Mouse (Mus musculus) skeletal muscle tissue, adult 2 months (tissue): ENCODE data around the gene Dus1l.
A peak's percentile ranks its signal among the peaks of the same experiment; 100 is the strongest.
"Not testable (repeated sequence)": the region's sequence is repeated elsewhere in the genome, so short reads cannot be mapped to it uniquely, and the experiment has no call there.

ENCODE experiments used
- DNase-seq: peaks from one replicate; pipeline ENCODE4 v3.0.0-alpha.2; 2012; ENCODE audit warnings: low read depth, low spot score

The Dus1l gene

DNA sequence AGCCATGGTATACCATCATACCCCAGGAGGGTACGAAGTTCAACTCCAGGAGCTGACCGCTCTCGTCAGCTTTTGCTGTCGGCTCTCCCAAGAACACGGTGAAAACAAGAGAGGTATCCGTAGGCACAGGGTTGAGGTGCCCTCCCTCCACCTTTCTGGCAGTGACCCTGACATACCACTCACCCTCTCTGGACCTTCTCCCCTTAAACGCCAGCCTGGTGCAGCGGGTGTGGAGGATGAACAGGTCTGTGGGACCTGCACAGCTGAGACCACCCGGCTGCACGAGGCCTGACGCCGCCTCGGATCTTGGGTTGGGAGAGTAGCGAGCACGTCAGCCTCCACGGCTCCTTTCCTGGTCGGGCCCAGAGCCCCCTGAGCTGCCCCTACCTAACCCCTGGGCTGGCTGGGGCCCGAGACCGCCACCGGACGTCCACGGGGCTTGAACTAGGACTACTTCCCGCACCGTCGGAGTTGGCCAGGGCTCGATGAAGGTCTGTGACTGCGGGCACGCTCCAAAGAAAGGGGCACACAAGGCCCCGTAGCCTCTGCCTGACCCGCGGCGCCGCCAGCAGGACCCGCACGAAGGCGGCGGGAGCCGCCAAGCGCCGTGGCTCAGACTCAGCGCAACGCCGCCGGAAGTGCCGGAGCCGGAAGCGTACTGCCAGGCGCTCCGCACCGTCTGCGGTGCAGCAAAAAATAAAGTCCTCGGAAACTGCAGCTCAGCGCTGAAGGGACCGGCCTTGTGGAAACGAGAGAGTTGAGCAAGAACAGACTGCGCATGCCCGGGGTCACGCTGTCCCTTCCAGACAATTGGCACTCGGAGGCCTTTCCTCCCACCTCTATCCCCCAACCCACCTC lies at the start of gene Dus1l:
TSS of gene Dus1l (minus strand) at position 648 of the 858 bp plus-strand sequence.
- peak; percentile 95 for DNase-seq

DNA sequence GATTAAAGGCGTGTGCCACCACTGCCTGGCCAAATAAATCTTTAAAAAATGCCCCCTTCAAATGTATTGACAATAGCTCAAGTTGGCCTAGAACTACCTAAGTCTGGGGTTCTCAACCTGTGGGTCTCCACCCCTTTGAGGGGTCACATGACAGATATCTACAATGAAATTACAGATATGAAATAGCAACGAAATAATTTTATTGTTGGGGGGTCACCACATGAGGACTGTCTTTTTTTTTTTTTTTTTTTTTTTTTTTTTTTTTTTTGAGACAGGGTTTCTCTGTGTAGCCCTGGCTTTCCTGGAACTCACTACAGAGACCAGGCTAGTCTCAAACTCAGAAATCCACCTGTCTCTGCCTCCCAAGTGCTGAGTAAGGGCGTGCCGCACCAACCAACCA lies 48.1 kb upstream of the Dus1l start:
- DNase-seq: no peak

DNA sequence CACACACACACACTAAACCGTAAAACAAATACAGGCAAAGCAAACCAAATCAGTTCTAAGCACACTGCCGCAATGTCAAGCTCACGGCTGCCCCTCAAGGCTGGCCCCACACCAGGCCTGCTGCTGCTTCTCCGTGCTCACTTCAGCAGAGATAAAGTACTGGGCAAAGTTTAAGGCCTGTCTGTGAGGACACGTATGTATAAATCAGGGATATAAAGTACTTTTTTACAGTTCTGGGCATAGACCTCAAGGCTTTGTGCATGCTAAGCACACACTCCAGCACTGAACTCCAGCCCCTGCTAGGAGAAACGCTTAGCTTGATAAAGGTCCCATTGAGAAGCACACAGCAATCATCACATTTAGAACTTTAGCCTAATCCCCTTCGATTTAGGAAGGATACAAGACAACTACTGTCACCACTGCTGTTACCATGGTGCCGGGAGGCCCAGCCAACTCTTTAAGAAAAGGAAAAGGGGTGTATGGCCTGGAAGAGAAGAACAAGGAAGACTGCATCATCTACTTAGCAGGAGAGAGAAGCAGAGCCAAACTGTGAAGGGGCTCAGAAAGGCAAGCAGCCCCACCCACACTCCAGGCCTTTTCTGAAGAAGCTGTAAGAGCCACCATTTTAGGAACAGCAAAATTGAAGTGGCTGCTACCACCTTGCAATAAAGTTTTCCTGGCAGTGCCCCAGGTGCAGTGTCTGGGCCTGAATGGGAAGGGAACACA lies 37.5 kb upstream of the Dus1l start:
- no peak for DNase-seq

DNA sequence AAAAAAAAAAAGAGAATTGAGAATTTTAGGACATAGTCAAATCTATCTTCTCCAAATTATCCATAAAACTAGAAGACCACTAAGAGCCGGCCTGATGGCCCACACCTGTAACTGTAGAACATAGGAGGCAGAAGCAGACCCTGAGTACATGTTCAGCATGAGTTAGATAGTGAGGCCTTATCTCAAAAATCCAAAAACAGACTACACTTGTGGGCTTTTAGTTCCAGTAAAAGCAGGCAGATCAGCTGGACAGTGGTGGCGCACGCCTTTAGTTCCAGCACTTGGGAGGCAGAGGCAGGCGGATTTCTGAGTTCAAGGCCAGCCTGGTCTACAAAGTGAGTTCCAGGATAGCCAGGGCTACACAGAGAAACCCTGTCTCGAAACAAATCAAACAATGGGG lies 36.8 kb upstream of the Dus1l start:
- DNase-seq: not testable (repeated sequence)

DNA sequence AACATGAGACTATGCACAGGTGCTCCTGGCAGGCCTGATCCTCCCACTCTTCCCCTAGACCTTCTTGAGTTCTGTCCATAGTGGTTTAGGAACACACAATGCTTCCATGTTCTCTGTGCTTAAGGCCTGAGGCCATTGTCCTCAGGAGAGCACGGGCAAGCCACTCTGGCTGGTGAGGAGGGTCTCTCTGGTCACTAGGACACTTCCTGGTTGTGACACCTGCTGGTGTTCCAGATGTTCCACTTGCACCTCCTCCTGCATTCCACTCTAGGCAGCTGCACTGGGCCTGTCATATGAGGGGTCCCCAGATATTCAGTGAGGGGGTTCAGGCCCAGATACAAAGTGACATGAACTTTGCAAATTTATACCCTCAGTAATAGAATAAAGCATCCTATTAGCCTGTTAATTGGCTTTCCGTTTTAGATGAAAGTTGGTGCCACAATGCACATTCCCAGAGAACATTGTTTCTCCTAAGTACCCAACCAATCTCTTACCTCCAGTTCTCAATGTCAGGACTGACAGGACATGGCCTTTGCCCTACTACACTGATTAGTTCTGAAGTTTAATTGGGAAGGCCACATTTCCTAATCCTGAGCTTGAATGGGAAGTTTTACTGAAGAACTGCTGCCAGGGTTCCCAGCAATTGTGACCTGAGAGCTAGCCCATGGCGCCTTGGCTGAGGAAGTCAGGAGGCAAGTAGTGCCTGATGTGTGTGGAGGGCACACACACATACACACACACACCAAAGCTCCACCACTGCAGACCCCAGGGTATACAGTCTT lies 35.6 kb upstream of the Dus1l start:
- no peak for DNase-seq

DNA sequence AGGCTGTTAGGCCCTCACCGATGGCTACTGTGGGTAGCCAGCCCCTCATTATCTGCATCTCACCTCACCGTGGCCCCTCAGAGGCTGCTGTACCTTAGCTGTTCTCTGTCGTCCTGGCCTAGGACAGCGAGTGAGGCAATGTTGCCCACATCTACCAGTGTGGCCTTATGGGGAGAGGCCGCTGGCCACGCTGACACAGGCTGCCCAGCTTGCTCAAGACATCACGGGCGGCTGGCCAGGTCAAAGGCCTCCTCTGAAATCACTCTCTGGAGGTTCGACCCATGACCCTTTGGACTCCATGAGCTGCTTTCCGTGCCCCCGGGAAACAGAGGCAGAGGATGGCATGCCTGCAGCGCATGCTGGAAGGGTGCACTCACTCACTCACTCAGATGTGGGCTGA lies 34.5 kb upstream of the Dus1l start:
- no peak for DNase-seq

DNA sequence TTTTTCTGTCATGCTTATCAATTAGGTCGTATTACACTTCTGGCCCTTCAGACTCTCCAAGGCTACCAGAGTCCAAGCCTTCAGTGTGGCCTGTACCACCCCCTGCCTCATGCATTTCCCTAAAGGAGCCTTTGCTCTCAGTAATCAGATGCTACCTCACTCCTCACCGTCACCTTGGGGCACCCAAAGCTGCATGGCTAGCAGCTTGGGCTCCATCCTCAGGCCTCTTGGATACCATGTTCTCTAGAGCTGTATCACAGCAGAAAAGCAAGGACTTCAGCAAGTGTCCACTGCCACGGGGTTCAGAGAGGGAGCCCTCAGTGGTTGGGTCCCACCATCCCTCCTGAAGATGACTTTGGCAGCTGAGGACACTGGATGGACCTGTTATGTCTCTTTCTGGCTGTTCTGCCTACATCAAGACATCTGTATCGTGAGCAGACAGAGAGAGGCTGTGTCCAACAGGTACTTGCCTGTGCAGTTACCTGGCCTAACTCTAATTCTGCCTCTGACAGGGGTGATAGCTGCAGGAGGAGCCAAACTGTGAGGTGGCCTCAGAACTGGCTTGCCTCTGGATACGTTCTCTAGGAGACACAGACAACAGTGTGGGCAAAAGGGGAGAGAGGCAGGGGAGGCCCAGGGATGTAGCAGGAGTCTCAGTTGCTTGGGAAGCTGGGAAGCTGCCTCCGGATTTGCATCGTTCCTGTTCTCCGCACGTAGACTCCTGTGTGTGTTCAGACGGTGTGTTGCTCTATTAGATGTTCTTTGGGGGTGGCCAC lies 33.7 kb upstream of the Dus1l start:
- no peak for DNase-seq

DNA sequence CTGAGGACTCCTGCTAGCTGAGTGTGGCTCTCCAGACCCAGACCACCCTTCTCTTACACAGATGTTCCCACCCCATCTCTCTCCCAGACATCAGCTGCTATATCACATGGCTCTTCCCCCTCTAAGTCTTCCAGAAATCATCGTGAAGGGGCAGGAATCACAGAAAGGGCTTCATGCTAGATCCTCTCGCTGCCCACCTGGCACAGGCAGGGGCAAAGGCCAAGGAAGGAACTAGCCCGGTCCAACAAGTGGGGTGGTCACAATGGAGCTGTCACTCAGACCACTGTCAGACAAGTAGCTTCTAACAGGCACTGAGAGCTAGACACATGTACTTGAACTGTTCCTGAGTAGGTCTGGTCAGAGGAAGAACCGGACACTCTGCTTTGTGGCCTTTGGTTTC lies 32.2 kb upstream of the Dus1l start:
- no peak for DNase-seq

DNA sequence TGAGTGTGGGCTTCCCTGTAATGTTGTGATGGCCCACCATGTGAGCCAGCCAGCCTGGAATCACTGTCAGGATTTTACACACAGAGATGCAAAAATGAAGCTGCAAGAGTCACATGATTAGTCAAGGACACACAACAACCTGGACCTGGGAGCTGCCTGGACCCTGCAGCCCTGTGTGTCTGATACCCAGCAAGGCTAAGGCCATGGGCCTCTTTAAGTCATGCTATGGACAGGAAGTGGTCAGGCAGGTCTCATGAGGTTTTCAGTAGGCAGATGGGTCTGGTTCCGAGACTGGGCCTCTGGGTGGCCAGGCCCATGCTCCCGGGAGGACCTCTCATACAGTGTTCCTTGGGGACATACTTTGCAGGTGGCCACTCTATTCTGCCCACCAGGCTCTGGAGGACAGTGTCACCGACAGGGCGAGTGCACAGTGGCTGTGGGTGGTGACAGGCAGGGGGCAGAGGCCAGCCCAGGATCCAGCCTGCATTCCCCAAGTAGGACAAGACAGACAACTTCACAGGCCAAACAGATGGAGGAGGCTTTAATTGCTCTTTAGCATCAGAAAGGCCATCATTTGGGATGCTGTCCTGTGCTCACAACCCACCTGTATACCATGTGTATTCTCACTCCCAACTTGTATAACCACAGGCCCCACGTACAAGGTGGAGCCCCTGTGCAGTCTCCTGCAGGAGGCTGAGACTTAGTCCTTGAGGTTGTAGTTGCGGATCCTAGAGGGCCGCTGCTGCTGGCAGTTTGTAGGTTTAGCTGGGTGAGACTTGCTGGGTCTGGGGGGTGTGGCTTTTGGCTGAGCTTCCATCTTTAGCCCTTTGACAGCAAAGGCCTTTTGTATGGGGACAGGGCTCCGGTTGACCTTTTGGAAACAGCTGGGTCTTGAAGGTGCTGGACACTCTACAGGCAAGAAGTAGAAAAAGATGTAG lies 30.1 kb upstream of the Dus1l start:
- no peak for DNase-seq

DNA sequence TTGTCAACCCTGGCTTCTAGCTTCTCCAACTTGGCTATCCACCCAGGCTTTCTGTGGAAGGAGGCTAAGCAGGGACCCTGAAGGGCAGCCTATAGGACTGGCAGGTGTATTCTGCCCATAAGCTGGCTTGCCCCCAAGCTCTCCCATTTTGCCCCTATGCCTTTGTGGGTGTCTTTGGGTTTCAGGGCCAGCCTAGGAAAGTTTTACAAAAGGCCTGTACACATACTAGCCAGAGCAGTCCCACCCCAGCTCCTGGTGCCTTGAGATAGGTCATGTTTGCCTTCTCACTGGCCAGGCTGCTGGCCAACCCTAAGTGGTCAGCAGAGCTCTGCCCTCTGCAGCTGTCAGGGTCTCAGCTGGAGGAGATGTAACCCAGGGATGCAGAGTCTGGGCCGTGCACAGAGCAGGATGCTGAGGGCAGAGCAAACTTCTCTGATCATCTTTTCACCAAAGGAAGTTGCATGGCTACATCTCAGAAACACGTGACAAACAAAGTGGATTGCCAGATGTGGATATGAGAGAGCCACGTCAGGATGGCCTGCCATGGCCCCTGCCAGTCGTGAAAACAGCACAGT lies 29.2 kb upstream of the Dus1l start:
- no peak for DNase-seq

DNA sequence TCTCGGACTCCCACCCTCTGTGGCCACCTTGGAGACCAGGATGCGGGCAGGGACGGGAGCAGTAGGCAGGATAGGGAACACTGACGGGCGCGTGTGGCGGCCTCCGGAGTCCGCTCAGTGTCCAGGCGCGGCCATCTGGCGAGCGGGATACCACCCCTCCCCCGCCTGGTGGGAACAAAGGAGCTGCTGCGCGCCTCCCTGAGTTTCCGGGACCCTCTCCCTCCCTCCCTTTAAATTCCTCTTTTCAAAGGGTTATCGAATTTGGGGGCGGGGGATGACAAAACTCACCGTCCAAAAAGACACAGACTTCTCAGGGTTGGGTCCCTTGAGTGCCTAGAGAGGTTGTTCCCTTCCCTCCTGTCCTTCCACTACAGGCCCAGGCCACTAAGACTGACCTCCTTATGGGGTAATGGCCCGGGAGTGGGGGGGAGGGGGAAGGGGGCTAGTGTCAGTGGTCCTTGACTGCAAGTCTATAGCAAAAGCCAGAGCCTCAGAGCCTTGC lies 28.6 kb upstream of the Dus1l start:
- DNase-seq: no peak

DNA sequence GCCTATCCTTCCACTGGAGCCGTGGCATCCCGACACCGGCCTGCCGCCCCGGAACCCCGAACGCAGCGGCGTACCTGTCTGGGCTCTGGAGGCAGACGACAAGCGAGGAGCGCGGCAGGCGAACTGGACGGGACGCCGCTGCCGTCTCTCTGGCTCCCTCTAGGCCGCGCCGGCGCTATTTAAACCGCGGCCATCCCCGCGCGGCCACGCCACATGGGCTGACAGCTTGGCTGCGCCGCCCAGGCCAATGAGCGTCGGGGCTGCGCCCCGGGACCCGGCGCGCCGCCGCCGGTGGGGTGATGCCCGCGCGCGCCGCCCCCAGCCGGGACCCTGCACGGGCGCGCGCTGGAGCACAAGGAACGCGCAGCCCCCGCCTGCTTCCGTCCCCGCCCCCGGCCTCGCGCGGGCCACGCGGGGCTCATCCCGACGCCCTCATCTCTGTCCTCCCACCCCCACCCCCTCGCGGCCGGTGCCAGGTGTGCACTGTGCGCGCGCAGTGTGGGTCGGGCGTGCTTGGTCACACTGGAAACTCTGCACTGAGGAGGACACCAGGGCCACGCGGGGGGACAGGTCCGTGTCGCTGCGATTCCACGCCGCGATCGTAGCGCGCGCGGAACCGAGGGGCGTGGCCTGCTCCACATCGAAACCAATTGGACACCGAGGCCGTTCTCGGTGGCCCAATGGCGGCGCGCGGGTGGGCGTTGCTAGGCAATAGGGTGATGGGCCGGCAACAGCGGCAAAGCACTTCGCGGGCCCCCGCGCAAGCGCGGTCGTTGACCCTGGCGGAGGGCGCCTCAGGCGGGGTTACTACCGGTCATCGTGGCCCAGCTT lies 28.0 kb upstream of the Dus1l start, which contains the start of gene Fasn:
TSS of gene Fasn (minus strand) at position 592 of the 831 bp plus-strand sequence.
- peak; percentile 92 for DNase-seq

DNA sequence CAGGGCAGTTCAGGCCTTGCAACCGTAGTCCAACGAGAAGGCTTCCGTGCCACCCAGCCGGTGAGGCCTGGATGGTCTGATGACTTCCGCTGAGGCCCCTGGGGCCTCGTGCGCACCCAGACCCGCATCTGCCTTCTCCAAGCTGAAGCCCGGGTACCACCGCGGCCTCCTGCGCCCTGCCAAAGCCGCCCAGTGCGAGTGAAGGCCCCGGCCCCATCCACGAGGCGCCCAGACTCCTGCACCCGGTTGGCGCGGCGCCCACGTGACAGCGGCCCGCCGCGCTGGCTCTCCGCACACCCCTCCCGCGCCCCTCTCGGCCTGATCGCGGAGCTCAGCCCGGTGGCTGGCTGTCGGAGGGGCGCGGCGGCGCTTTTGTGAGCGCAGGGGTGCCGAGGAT lies 27.3 kb upstream of the Dus1l start:
- peak; percentile 23 for DNase-seq

DNA sequence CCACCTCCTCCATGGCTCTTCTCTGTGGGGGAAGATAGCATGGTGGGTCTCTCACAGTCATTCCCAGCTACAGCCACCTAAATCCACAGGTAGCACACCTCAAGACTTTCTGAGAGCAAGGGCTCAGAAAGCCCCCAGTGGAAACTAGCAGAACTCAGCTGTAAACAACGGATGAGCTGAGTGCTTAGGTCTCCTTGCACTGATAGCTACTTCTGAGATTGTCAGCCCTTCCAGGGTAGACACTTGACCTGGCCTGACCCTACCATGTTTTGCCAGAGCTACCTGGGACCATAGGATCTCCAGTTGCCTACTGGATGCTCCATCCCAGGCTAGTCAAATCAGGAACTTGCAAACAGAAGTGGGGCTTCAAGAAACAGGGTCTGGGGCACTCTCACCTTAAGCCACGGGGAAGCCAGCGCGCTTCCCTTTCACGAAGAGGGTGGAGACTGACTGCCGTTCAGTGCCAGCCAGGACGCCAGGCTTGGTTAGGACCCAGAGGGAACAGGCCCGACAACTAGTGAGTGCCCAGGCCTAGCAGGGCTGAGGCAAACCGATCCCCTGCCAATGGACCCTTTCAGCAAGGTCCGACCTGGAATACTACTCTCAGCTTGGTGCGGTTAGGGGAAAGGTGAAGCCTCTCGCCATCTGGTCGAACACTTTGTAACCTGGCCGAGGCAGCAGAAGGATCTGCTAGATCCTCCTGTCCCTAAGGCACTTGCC lies 26.8 kb upstream of the Dus1l start:
- no peak for DNase-seq

DNA sequence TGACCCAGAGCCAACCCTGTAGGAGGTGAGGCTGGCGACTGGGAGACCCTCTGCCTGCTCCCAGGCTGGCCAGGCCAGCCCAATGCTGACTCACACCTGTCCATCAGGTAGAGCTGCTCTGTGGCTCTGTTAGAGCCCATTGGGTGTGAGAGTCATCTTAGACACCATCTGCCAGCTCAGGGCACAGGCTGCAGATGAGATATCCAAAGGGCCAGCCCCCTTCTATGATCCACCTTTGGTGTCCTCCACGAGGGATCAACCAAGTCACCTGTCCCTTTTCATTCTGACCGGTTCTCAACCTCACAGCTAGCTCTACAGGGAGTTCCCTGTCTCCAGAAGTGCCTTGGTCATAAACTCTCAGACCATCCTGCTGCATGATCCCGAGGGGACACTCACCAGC lies 26.1 kb upstream of the Dus1l start:
- no peak for DNase-seq

DNA sequence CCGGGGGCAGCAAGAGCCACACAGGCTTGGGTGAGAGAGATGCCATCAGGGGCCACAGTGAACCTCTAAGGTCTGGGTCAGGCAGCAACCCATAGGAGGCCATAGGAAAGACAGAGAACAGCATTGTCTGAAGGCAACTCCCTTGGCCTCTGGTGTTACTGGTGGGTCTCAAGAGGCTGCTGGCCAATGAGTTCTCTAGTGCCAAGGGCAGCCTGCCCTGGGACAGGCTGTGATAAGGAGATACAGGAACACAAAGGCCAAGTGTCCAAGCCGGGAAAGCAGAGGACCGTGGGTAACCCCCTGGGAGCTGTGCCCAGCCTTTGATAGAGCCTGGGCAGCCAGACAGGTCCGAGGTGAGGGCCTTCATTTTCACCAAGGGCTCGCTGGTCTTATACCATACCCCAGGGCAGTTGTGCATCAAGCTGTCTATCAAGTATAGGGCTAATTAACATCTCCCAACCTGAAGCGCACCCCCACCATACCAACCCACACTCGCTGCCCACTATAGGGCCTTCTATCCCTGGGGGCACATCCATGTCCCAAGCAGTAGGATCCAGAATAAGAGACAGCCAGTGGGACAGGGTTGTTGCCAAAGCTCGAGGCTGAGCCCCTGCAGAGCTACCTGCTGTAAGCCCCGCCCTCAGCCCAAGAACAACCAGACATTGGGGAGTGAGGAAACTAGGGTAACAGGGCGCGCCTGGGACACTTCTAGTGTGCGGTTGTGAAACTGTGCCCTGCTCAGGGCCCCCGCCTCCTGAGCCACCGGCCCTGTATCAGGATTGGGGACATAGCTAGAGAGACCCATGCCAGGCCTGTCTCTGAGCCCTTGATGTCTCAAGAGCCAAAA lies 25.1 kb upstream of the Dus1l start:
- DNase-seq: no peak

DNA sequence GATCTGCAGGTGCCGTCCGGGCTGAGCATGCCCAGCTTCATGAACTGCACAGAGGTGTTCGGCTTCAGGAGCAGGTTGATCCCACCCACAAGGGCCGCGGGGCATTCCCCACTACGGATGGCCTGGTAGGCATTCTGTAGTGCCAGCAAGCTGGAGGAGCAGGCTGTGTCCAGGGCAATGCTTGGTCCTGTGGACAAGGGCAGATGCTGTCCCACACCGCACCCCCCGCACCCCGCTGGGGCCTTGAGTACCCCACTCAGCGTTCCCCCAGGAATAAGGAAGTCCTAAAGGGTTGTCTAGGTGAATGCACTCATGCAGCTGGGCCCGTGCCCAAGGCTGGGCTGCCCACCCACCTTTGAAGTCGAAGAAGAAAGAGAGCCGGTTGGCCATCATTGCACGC lies 24.3 kb upstream of the Dus1l start:
- DNase-seq: no peak
